Mouse (Mus musculus): ENCODE measurements at regions not wholly inside any gene's neighbourhood (a gene's known extent, or its start where the extent isn't known, plus 50 kb on each side); places are given as distances from the start of the nearest gene placed in this dataset.
"Not testable (repeated sequence)": the region's sequence is repeated elsewhere in the genome, so short reads cannot be mapped to it uniquely, and the experiment has no call there.

DNA sequence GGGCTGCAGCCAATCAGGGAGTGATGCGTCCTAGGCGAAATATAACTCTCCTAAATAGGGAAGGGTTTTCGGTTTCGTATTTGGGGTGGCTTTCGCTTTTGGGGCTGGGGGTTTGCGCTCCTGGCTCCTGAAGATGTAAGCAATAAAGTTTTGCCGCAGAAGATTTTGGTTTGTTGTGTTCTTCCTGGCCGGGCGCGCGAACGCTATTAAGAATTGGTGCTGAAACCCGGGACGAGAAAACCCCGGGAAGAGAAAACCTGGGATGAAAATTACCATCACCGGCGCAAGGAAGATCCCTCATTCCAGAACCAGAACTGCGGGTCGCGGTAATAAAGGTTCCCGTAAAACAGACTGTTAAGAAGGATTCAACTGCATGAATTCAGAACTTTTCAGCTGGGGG is 188.8 kb downstream of the Crisp4 start:
- not testable (repeated sequence) for TF ChIP-seq CTCF (IDR thresholded peaks at IDR 0.05; ENCODE audit: low read depth, low read length); POLR2A (IDR thresholded peaks at IDR 0.05; ENCODE audit: extremely low read depth, insufficient read depth, low read length)

Data from liver, adult 2 months (tissue).